Mouse (Mus musculus) neural tube, embryonic 12.5 days (tissue): ENCODE measurements around the gene Nyap1. TPM values are rescaled to one million over a fixed set of nuclear protein-coding genes. Genes with fewer than 3 reads are reported as not detected.

ENCODE experiments used
- ATAC-seq: fragments of 200-750 bp; cut with Nextera tagmentation; 2 replicates; pipeline ENCODE4 v1.8.0; 2017; ENCODE audit warnings: low read depth, mild to moderate bottlenecking, moderate TSS enrichment, moderate library complexity; ENCODE audit not compliant: low FRiP score
- H3K27ac ChIP-seq: fragments of 300-500 bp; sonication (generic); 2 replicates; pipeline ENCODE4 v1.5.1; 2016
- H3K27me3 ChIP-seq: fragments of 300-500 bp; sonication (generic); replicated peaks from 2 replicates; pipeline ENCODE4 v1.6.1; 2016; ENCODE audit warnings: mild to moderate bottlenecking
- H3K36me3 ChIP-seq: fragments of 300-500 bp; sonication (generic); 2 replicates; pipeline ENCODE4 v1.6.1; 2016; ENCODE audit warnings: mild to moderate bottlenecking
- H3K4me1 ChIP-seq: fragments of 300-500 bp; sonication (generic); 2 replicates; pipeline ENCODE4 v1.6.1; 2016
- H3K4me2 ChIP-seq: fragments of 300-500 bp; sonication (generic); replicated peaks from 2 replicates; pipeline ENCODE4 v1.6.1; 2016; ENCODE audit warnings: mild to moderate bottlenecking
- H3K4me3 ChIP-seq: fragments of 300-500 bp; sonication (generic); 2 replicates; pipeline ENCODE4 v1.5.1; 2016
- H3K9ac ChIP-seq: fragments of 300-500 bp; sonication (generic); 2 replicates; pipeline ENCODE4 v1.6.1; 2016; ENCODE audit warnings: mild to moderate bottlenecking
- H3K9me3 ChIP-seq: fragments of 300-500 bp; sonication (generic); 2 replicates; pipeline ENCODE4 v1.6.1; 2016; ENCODE audit warnings: mild to moderate bottlenecking
- WGBS: fragments of 180-500 bp; shearing (Covaris S2); methylation state at CpG from one replicate; pipeline ENCODE4 v1.1.7; 2016; 5-methylcytosine and 5-hydroxymethylcytosine counted together
- polyA plus RNA-seq: library from polyadenylated mRNA; unstranded; fragments of >200 nt; fragmentation: Nextera tagmentation; extraction: Ambion mirVana; gene quantifications from 2 replicates; pipeline ENCODE4 v1.2.1, GENCODE M21; 2016

The Nyap1 gene
- polyA plus RNA-seq, 1 experiment from 2014 or later: 16.4 TPM

DNA sequence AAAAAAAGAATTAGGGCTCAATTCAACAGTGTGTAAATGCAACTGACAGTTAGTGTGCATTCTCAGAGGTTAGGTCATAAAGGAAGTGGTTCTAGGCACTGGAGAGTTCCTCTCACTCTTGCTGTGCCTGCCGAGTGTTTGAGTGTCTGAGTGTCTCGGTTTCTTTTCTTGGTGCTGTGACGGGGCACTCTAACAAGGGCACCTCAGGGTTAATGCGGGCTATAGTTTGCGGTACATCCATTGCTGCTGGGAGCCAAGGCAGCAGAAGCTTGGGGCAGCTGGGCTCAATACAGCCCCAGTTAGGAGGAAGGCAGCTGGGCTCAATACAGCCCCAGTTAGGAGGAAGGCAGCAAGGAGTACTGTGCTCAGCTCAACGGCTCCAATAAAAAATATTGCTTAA, 36.2 kb downstream of the Nyap1 start:
- ATAC-seq: no peak
- no peak overlapping the region for H3K4me2 ChIP-seq
- H3K9ac ChIP-seq: no peak overlapping the region
- no peak overlapping the region for H3K27ac ChIP-seq
- H3K36me3 ChIP-seq: no peaks in the 10 kb centered on the region
- WGBS: 27% methylated on average over 6 of the region's 6 CpGs
- H3K4me1 ChIP-seq: no peaks in the 10 kb centered on the region
- H3K9me3 ChIP-seq: no peaks in the 10 kb centered on the region; the same call in 1 of the 2 replicates
- no peaks in the 10 kb centered on the region for H3K27me3 ChIP-seq
- no peak overlapping the region for H3K4me3 ChIP-seq

- H3K4me1 ChIP-seq: no peaks in the 10 kb centered on the region
- no peaks in the 10 kb centered on the region; the same call in 1 of the 2 replicates for H3K9me3 ChIP-seq
- no peak overlapping the region for H3K4me3 ChIP-seq
- no peaks in the 10 kb centered on the region for H3K27me3 ChIP-seq
- H3K9ac ChIP-seq: no peak overlapping the region
- 83% methylated on average over 2 of the region's 2 CpGs for WGBS
- no peaks in the 10 kb centered on the region for H3K36me3 ChIP-seq
- no peak overlapping the region for H3K27ac ChIP-seq
- no peak for ATAC-seq
- no peak overlapping the region for H3K4me2 ChIP-seq
These were observed 41.6 kb downstream of the Nyap1 start for GRCm38 (mm10) chr5:137699850-137700249.

DNA sequence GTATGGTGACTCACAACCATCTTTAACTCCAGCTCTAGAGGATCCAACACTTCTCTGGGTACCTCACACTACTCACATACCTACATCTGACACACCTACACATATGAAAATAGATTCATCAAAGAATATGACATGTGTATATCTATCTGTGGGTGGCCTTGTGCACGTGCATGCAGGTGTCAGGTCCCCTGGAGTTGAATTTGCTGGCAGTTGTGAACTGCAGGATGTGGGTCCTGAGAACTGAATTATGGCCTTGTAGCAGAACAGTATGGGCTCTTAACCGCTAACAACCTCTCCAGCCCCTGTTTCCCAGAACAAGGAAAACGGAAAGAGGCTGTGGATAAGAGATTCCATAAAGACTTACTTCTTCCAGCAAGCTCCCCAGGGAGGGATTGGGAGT, 42.3 kb downstream of the Nyap1 start:
- WGBS: 75% methylated on average over 3 of the region's 3 CpGs
- H3K9ac ChIP-seq: no peak overlapping the region
- H3K36me3 ChIP-seq: no peaks in the 10 kb centered on the region
- no peaks in the 10 kb centered on the region; the same call in 1 of the 2 replicates for H3K9me3 ChIP-seq
- H3K27me3 ChIP-seq: no peaks in the 10 kb centered on the region
- H3K4me3 ChIP-seq: no peak overlapping the region
- no peaks in the 10 kb centered on the region for H3K4me1 ChIP-seq
- ATAC-seq: no peak
- H3K4me2 ChIP-seq: no peak overlapping the region
- no peak overlapping the region for H3K27ac ChIP-seq

DNA sequence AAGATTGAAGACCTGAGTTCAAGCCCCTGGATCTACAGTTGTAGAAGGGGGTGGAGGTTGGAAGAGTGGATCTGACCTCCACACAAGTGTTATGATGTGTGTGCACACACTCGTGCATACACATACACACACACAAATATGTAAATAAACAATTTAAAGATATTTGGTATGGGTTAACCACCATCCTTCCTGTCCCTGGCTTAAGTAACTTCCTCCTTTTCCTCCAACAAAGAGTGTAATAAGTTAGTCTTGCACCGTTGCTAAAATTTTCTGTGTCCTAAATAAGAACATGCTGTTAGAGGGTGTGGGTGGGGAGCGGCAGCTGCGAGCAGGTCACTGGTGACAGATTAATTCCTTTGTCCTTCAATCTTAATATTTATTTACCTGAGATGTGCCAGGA, 45.5 kb downstream of the Nyap1 start:
- WGBS: 91% methylated on average over 4 of the region's 4 CpGs
- Histone ChIP-seq H3K27ac (no peak overlapping the region), H3K9me3 (no peaks in the 10 kb centered on the region), H3K27me3 (no peaks in the 10 kb centered on the region), H3K36me3 (no peaks in the 10 kb centered on the region), H3K9ac (no peak overlapping the region), H3K4me3 (no peak overlapping the region), H3K4me2 (no peak overlapping the region), H3K4me1 (no peaks in the 10 kb centered on the region)
- no peak for ATAC-seq

DNA sequence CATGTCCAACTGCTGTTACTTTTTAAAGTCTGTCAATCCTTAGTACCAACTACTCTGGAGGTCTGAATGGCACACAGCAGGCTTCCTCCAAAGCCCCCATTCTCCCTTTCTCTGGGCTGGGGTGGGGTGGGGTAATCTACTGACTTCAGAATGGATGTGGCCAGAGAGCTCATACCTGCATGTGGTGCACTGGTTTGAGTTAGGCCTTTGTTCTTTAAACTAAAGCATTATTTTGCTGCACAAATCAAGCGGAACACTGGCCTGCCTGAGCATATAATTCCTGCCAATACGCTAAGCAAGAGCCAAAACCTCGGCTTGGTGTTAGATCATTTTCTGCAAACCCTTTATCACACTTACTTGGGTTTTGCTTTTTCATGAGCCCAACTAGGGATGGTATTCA, 46.6 kb downstream of the Nyap1 start:
- H3K4me2 ChIP-seq: no peak overlapping the region
- WGBS: 55% methylated on average over 3 of the region's 3 CpGs
- H3K36me3 ChIP-seq: no peaks in the 10 kb centered on the region
- H3K9me3 ChIP-seq: no peaks in the 10 kb centered on the region
- no peak overlapping the region for H3K4me3 ChIP-seq
- H3K27ac ChIP-seq: no peak overlapping the region
- no peak for ATAC-seq
- H3K9ac ChIP-seq: no peak overlapping the region
- H3K27me3 ChIP-seq: no peaks in the 10 kb centered on the region
- no peaks in the 10 kb centered on the region for H3K4me1 ChIP-seq

GRCm38 (mm10) chr5:137691881-137692280, 49.5 kb downstream of the Nyap1 start:
- H3K27me3 ChIP-seq: no peaks in the 10 kb centered on the region
- no peaks in the 10 kb centered on the region for H3K4me1 ChIP-seq
- H3K36me3 ChIP-seq: no peaks in the 10 kb centered on the region
- no peak for ATAC-seq
- H3K4me3 ChIP-seq: no peak overlapping the region
- WGBS: 79% methylated on average over 1 of the region's 1 CpGs
- H3K4me2 ChIP-seq: no peak overlapping the region
- no peaks in the 10 kb centered on the region for H3K9me3 ChIP-seq
- no peak overlapping the region for H3K27ac ChIP-seq
- H3K9ac ChIP-seq: no peak overlapping the region

GRCm38 (mm10) chr5:137690531-137690930, 50.9 kb downstream of the Nyap1 start:
- Histone ChIP-seq H3K9me3 (no peaks in the 10 kb centered on the region), H3K27ac (no peak overlapping the region), H3K4me1 (no peaks in the 10 kb centered on the region), H3K9ac (no peak overlapping the region), H3K4me2 (no peak overlapping the region), H3K27me3 (no peaks in the 10 kb centered on the region), H3K36me3 (no peaks in the 10 kb centered on the region), H3K4me3 (no peak overlapping the region)
- ATAC-seq: no peak
- WGBS: 64% methylated on average over 9 of the region's 9 CpGs

DNA sequence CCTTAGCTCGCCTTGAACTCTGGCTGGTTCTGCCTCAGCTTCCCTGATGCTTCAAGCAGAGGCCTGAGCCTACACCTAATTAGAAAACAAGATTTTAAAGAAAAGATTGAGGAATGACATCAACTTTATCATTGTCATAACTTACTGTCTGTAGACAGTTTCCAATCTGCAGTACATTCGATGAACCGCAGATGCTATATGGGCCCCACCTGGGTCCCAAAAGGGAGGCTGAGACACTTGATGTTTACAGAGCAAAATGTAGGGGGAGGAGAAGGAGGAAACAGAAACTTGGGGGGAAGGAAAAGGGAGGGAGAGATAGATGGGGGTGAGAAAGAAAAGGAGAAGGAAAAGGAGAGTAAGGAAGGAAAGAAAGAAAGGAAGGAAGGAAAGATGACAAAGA, 51.4 kb downstream of the Nyap1 start:
- no peak for ATAC-seq
- H3K4me3 ChIP-seq: no peak overlapping the region
- H3K27me3 ChIP-seq: no peaks in the 10 kb centered on the region
- no peaks in the 10 kb centered on the region for H3K4me1 ChIP-seq
- 89% methylated on average over 3 of the region's 3 CpGs for WGBS
- no peak overlapping the region for H3K4me2 ChIP-seq
- H3K9me3 ChIP-seq: no peaks in the 10 kb centered on the region
- no peaks in the 10 kb centered on the region for H3K36me3 ChIP-seq
- no peak overlapping the region for H3K27ac ChIP-seq
- no peak overlapping the region for H3K9ac ChIP-seq

DNA sequence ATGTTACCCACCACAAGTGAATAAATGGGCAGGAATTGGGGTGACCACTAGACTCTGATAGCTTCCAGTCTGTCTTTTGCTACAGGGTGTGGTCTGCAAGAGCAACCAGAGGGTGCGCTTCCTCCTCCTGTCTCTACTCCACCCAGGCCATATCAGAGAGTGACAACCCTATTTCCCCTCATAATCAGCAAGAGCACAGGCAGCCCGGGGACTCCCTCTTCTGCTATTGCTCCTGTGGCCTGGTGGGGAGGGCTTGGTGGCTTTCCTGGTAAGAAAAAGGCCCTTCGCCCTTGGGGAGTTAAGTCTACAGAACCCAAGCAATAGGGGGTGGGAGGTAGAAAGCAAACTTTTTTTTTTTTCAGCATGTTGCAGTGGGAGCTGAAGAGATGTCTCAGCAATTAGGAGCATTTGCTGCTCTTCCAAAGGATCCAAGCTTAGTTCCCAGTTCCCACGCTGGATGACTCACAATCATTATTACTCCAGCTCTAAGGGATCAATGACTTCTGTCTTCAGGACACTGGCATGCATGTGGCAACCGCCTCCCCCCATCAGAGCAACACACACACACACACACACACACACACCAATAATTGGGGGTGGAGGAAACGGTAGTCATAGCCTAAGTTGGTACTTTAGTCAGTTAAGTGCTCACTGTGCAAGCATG, 55.1 kb downstream of the Nyap1 start:
- Histone ChIP-seq H3K27ac (no peak overlapping the region), H3K4me3 (no peak overlapping the region), H3K9me3 (no peaks in the 10 kb centered on the region), H3K36me3 (no peaks in the 10 kb centered on the region), H3K4me2 (no peak overlapping the region), H3K4me1 (peaks cover 14% of the 10 kb centered on the region), H3K27me3 (no peaks in the 10 kb centered on the region), H3K9ac (no peak overlapping the region)
- no peak for ATAC-seq
- WGBS: 78% methylated on average over 6 of the region's 6 CpGs

DNA sequence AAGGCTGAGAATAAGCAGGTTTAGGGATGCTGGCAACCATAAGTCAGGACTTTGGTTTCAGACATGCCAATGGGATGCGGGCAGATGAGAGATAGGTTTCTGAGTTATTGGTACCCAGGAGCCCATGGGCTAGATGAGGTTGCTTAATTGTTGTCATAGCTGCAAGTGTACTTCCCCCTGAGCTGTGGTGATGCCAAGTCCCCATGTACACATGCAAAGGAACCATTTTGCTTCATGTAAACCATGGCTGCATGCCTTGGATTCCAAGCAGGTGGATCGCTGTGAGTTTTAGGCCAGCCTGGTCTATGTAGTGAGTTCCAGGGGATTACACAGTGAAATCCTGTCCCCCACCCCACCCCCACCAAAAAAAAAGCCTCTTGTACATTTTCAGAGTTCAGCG, 55.8 kb downstream of the Nyap1 start:
- H3K27ac ChIP-seq: no peak overlapping the region
- WGBS: 96% methylated on average over 3 of the region's 3 CpGs

DNA sequence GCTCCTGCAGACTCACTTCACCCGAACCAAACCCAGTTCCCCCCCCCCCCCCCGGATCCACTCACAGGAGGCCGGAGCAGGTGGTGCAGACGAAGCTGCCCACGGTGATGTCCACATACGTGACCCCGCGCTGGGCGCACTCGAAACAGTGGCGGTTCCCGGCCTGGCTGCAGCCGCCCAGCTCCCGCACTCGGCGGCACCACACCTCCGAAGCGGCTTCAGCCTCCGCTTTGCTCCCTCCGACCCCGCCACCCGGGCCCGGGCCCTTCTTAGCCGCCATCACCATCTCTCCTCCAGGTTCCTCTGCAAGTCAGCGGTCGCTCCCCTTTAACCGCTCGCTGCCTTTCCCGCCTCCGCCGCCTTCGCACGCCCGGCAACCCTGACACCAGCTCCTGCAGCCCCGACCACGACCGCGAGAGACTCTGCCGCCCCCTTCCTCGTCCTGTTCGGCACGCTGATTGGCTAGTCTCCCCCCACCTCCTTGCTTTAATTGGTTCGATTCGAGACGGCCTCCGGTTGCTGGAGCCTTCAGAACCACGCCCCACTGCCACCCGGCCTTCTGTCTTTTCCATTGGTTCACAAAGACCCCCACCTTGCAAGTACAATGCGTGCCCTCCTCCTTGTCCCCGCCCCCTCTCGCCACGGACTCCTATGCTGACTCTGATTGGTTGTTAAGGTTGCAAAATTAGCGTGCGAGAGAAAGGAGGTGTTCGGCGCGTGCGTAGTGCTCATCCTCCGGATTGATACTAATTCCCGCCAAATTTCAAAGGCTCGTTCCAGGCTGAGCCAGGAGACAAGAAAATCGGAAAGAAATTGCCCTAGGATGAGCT, 56.9 kb downstream of the Nyap1 start, which contains the start of gene Agfg2:
Gene Agfg2 (minus strand): TSS at position 433 of the 830 bp plus-strand sequence.
- H3K4me3 ChIP-seq: peak within 1 kb of the TSS; percentile 70
- peaks cover 14% of the 10 kb centered on the region for H3K4me1 ChIP-seq
- no peaks in the 10 kb centered on the region for H3K36me3 ChIP-seq
- peak within 1 kb of the TSS; percentile 95 for H3K4me2 ChIP-seq
- peak within 1 kb of the TSS; percentile 67 for H3K9ac ChIP-seq
- H3K9me3 ChIP-seq: no peaks in the 10 kb centered on the region
- no peaks in the 10 kb centered on the region for H3K27me3 ChIP-seq
- peak; percentile 99 for ATAC-seq
- under 1% methylated on average over 59 of the region's 62 CpGs for WGBS
- H3K27ac ChIP-seq: 0 out of 2 replicates have a peak within 1 kb of the TSS, but pooled peaks have one; percentile 26

More for the DNA sequence above, 55.8 kb downstream of the Nyap1 start:
- H3K4me1 ChIP-seq: peaks cover 14% of the 10 kb centered on the region
- H3K4me2 ChIP-seq: 0 out of 2 replicates have a peak overlapping the region, but pooled peaks have one; percentile 95
- no peaks in the 10 kb centered on the region for H3K9me3 ChIP-seq
- no peak for ATAC-seq
- no peak overlapping the region for H3K9ac ChIP-seq
- no peaks in the 10 kb centered on the region for H3K36me3 ChIP-seq
- H3K27me3 ChIP-seq: no peaks in the 10 kb centered on the region
- no peak overlapping the region for H3K4me3 ChIP-seq

GRCm38 (mm10) chr5:137683388-137684293, 57.8 kb downstream of the Nyap1 start:
- WGBS: 18% methylated on average over 28 of the region's 28 CpGs
- ATAC-seq: peak; percentile 11; the same call in 1 of the 2 replicates
- Histone ChIP-seq H3K27me3 (no peaks in the 10 kb centered on the region), H3K4me3 (peak overlapping the region; percentile 70), H3K9me3 (no peaks in the 10 kb centered on the region), H3K4me1 (peaks cover 14% of the 10 kb centered on the region), H3K9ac (peak overlapping the region; percentile 67), H3K4me2 (peak overlapping the region; percentile 95), H3K36me3 (no peaks in the 10 kb centered on the region), H3K27ac (0 out of 2 replicates have a peak overlapping the region, but pooled peaks have one; percentile 26)
